In the genomic region with DNA sequence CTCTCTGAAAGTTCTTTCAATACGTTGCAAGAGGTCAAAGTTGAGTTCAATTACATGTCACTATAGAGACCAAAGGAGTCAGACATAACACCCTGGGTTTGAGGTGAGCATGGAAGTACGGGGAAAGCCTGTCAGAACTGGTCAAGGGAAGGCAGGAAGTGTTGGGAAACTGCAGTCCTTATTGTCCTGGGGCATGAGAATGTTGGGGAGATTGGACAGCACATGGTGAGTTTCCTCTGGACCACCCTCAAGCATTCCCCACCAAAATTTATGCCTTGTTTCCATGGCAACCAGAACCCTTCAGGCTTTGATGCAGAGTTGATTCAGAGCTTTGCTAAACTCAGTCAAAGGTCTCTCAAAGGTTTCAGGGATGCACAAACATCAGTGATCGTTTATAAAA, we compare ENCODE assay signal across 16 mouse cellular contexts.
DNase-seq lines count a peak whose midpoint lies in the region; ATAC-seq and TF ChIP-seq lines count a peak whose summit lies in the region.
"Had no signal": no experiment of that assay in that cellular context is flagged by ENCODE, and none has a peak within 500 bp of the region (broad histone marks: within the 10 kb centered on the region; RNA-seq: fewer than 3 reads in every experiment).

No protein-coding gene starts in this region.

- H3K9ac ChIP-seq in midbrain, embryonic 15.5 days = no peak overlapping the region
- H3K9ac ChIP-seq in hindbrain, postnatal 0 days (replicated peaks; ENCODE audit: low read length) = no peak overlapping the region
- no peak overlapping the region for H3K9ac ChIP-seq in neural tube, embryonic 14.5 days (replicated peaks; ENCODE audit: low read depth, low read length)
- H3K9ac ChIP-seq in liver, embryonic 11.5 days (ENCODE audit: low read depth, low read length) = no peak overlapping the region
- H3K9ac ChIP-seq: neural tube, embryonic 13.5 days had no signal

- no peak overlapping the region for H3K4me2 ChIP-seq in midbrain, embryonic 15.5 days
- no peak overlapping the region for H3K4me2 ChIP-seq in hindbrain, postnatal 0 days (ENCODE audit: low read depth, low read length)
- H3K4me2 ChIP-seq in neural tube, embryonic 14.5 days (ENCODE audit: low read depth, low read length) = no peak overlapping the region
- no peak overlapping the region for H3K4me2 ChIP-seq in liver, embryonic 11.5 days
- H3K4me2 ChIP-seq: neural tube, embryonic 13.5 days had no signal

- no peak overlapping the region for H3K4me3 ChIP-seq in midbrain, embryonic 10.5 days
- H3K4me3 ChIP-seq in midbrain, embryonic 15.5 days = no peak overlapping the region
- no peak overlapping the region for H3K4me3 ChIP-seq in hindbrain, postnatal 0 days (ENCODE audit: low read length)
- H3K4me3 ChIP-seq in neural tube, embryonic 14.5 days (ENCODE audit: low read depth, low read length) = no peak overlapping the region
- no peak overlapping the region for H3K4me3 ChIP-seq in liver, embryonic 11.5 days (ENCODE audit: low read depth, low read length)
- H3K4me3 ChIP-seq: left cerebral cortex, adult 2 months; neural tube, embryonic 13.5 days had no signal

- H3K4me1 ChIP-seq in midbrain, embryonic 10.5 days = peaks cover 17% of the 10 kb centered on the region
- peaks cover 12% of the 10 kb centered on the region; the same call in 1 of the 2 replicates for H3K4me1 ChIP-seq in midbrain, embryonic 15.5 days
- no peaks in the 10 kb centered on the region for H3K4me1 ChIP-seq in hindbrain, postnatal 0 days (ENCODE audit: insufficient read depth, low read length)
- no peaks in the 10 kb centered on the region; the same call in 1 of the 2 replicates for H3K4me1 ChIP-seq in neural tube, embryonic 14.5 days (ENCODE audit: control insufficient read depth, insufficient read depth, low read length)
- no peaks in the 10 kb centered on the region for H3K4me1 ChIP-seq in liver, embryonic 11.5 days (replicated peaks; ENCODE audit: control insufficient read depth, insufficient read depth, low read length)

- no peak for TF ChIP-seq CTCF in hindbrain, postnatal 0 days (IDR thresholded peaks at IDR 0.05; ENCODE audit: low read depth)

- H3K27me3 ChIP-seq in midbrain, embryonic 10.5 days (ENCODE audit: low read depth, poor library complexity, severe bottlenecking) = no peaks in the 10 kb centered on the region
- no peaks in the 10 kb centered on the region for H3K27me3 ChIP-seq in midbrain, embryonic 15.5 days (replicated peaks)
- H3K27me3 ChIP-seq in hindbrain, postnatal 0 days (ENCODE audit: insufficient read depth, low read length) = no peaks in the 10 kb centered on the region
- H3K27me3 ChIP-seq in neural tube, embryonic 14.5 days (ENCODE audit: control insufficient read depth, insufficient read depth, low read length) = no peaks in the 10 kb centered on the region
- no peaks in the 10 kb centered on the region for H3K27me3 ChIP-seq in liver, embryonic 11.5 days (replicated peaks; ENCODE audit: control insufficient read depth, insufficient read depth, low read length)

- ATAC-seq in midbrain, embryonic 15.5 days (replicated peaks) = no peak
- ATAC-seq in hindbrain, postnatal 0 days = 0 out of 2 replicates have a peak, but pooled peaks have one; percentile 45
- ATAC-seq in neural tube, embryonic 14.5 days (ENCODE audit: low read depth) = peak; percentile 46
- no peak for ATAC-seq in megakaryocyte progenitor cell, adult 5-6 weeks (replicated peaks; ENCODE audit: poor library complexity)
- ATAC-seq in liver, embryonic 11.5 days (replicated peaks; ENCODE audit: low FRiP score) = no peak
- ATAC-seq: intestine, postnatal 0 days had no signal

- H3K9me3 ChIP-seq in midbrain, embryonic 10.5 days (replicated peaks) = no peaks in the 10 kb centered on the region
- no peaks in the 10 kb centered on the region for H3K9me3 ChIP-seq in midbrain, embryonic 15.5 days
- H3K9me3 ChIP-seq in hindbrain, postnatal 0 days (ENCODE audit: low read length) = no peaks in the 10 kb centered on the region
- no peaks in the 10 kb centered on the region for H3K9me3 ChIP-seq in neural tube, embryonic 14.5 days (ENCODE audit: control insufficient read depth, low read length)
- H3K9me3 ChIP-seq in liver, embryonic 11.5 days (ENCODE audit: control insufficient read depth, low read length) = no peaks in the 10 kb centered on the region
- H3K9me3 ChIP-seq: G1E; neural tube, embryonic 13.5 days had no signal

- H3K27ac ChIP-seq in midbrain, embryonic 10.5 days (replicated peaks) = no peak overlapping the region
- H3K27ac ChIP-seq in midbrain, embryonic 15.5 days = no peak overlapping the region
- no peak overlapping the region for H3K27ac ChIP-seq in hindbrain, postnatal 0 days
- H3K27ac ChIP-seq in neural tube, embryonic 14.5 days (ENCODE audit: low read depth, low read length) = no peak overlapping the region
- no peak overlapping the region for H3K27ac ChIP-seq in liver, embryonic 11.5 days (ENCODE audit: low read depth, low read length)
- H3K27ac ChIP-seq: left cerebral cortex, adult 2 months; neural tube, embryonic 13.5 days had no signal

- H3K36me3 ChIP-seq in midbrain, embryonic 10.5 days = no peaks in the 10 kb centered on the region
- no peaks in the 10 kb centered on the region for H3K36me3 ChIP-seq in midbrain, embryonic 15.5 days (replicated peaks)
- H3K36me3 ChIP-seq in hindbrain, postnatal 0 days (ENCODE audit: insufficient read depth, low read length) = no peaks in the 10 kb centered on the region
- H3K36me3 ChIP-seq in neural tube, embryonic 14.5 days (ENCODE audit: control insufficient read depth, insufficient read depth, low read length) = no peaks in the 10 kb centered on the region
- H3K36me3 ChIP-seq in liver, embryonic 11.5 days (ENCODE audit: control insufficient read depth, insufficient read depth, low read length) = no peaks in the 10 kb centered on the region
- H3K36me3 ChIP-seq: G1E; neural tube, embryonic 13.5 days had no signal

- peak; percentile 45 for DNase-seq in midbrain, embryonic 10.5 days (ENCODE audit: low spot score)
- DNase-seq in embryo, embryonic 9.5 days (ENCODE audit: extremely low spot score) = peak; percentile 37
- peak; percentile 48 for DNase-seq in hindbrain, postnatal 0 days (ENCODE audit: low spot score)
- no peak for DNase-seq in liver, embryonic 11.5 days (ENCODE audit: low spot score)
- DNase-seq: adrenal gland, postnatal 14 days; heart, postnatal 14 days; lung, adult 2 months; right cerebral cortex, postnatal 25 days; thymus, adult 18-20 months had no signal

- 27% methylated on average over 3 of the region's 3 CpGs for WGBS in midbrain, embryonic 10.5 days
- 8% methylated on average over 3 of the region's 3 CpGs for WGBS in midbrain, embryonic 15.5 days
- 15% methylated on average over 3 of the region's 3 CpGs for WGBS in hindbrain, postnatal 0 days
- WGBS in neural tube, embryonic 14.5 days = 4% methylated on average over 3 of the region's 3 CpGs
- WGBS in liver, embryonic 11.5 days = 58% methylated on average over 3 of the region's 3 CpGs

Comparison
In these comparisons a context has a peak if more than half of its experiments do, and no peak if none do; other contexts are left out.
1. ATAC-seq: peak in hindbrain, postnatal 0 days (single experiment) and neural tube, embryonic 14.5 days (single experiment); none in midbrain, embryonic 15.5 days (single experiment), megakaryocyte progenitor cell, adult 5-6 weeks (single experiment) and liver, embryonic 11.5 days (single experiment).